Mouse (Mus musculus): ENCODE data around the gene Tbc1d20. TPM values are rescaled to one million over a fixed set of nuclear protein-coding genes. Genes with fewer than 3 reads are reported as not detected.

Gene Tbc1d20
- total and polyA plus RNA-seq, 2 experiments from 2014 or later: 27.2 to 51.8 TPM

DNA sequence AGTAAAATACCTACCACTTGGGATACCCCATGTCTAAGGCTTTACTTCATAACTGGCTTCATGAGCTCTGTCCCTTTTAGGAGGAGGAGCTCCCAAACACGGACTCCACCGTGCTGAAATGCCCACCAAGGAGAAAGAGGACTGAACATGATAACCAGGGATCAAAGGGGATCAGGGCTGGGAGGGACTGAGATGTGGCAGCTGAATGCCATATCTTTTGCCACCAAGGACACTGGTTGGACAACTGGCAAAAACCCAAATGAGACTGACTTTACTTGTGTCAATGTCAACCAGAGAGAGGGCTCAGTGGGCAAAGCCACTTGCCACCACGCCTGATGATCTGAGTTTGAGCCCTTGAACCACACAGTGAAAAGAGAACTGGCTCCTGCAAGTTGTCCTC lies 31.2 kb downstream of the Tbc1d20 start:
- 98% methylated on average over 3 of the region's 3 CpGs for WGBS
- Histone ChIP-seq H3K9me3 (ENCODE audit: low read length) (no peaks in the 10 kb centered on the region), H3K4me2 (ENCODE audit: low read depth) (no peak overlapping the region), H3K27ac (ENCODE audit: low read depth, low read length) (no peak overlapping the region), H3K4me1 (ENCODE audit: insufficient read depth) (no peaks in the 10 kb centered on the region), H3K27me3 (ENCODE audit: insufficient read depth, low read length) (no peaks in the 10 kb centered on the region), H3K9ac (no peak overlapping the region), H3K4me3 (ENCODE audit: low read depth, low read length) (no peak overlapping the region), H3K36me3 (ENCODE audit: insufficient read depth) (peaks cover 73% of the 10 kb centered on the region)
- TF ChIP-seq CTCF (IDR thresholded peaks at IDR 0.05; ENCODE audit: low read depth): no peak
- DNase-seq: no peak
- no peak for ATAC-seq

DNA sequence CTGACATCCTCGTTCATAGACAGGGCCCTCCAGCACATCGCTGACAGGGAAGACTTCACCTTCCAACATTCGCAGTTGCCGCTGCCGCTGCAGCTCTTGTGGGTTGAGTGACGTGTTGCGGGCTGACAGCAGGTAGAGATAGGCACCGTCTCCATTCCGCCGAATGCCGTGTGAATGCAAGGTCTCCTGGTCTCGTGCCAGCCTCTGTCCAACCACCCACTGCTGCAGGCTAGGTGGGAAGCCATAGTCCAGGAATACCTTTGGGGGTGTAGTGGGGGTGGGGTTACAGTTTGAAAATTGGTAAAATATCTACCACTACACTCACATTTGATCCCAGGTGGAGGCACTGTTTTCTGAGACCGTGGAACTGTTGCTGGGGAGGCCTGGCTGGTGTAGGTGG lies 32.5 kb downstream of the Tbc1d20 start:
- 91% methylated on average over 13 of the region's 13 CpGs for WGBS
- Histone ChIP-seq H3K4me2 (ENCODE audit: low read depth) (no peak overlapping the region), H3K4me3 (ENCODE audit: low read depth, low read length) (no peak overlapping the region), H3K36me3 (ENCODE audit: insufficient read depth) (peaks cover 73% of the 10 kb centered on the region), H3K27me3 (ENCODE audit: insufficient read depth, low read length) (no peaks in the 10 kb centered on the region), H3K27ac (ENCODE audit: low read depth, low read length) (no peak overlapping the region), H3K9ac (no peak overlapping the region), H3K4me1 (ENCODE audit: insufficient read depth) (peaks cover 8% of the 10 kb centered on the region), H3K9me3 (ENCODE audit: low read length) (no peaks in the 10 kb centered on the region)
- DNase-seq (no peak), ATAC-seq (no peak)
- TF ChIP-seq CTCF (IDR thresholded peaks at IDR 0.05; ENCODE audit: low read depth): no peak

DNA sequence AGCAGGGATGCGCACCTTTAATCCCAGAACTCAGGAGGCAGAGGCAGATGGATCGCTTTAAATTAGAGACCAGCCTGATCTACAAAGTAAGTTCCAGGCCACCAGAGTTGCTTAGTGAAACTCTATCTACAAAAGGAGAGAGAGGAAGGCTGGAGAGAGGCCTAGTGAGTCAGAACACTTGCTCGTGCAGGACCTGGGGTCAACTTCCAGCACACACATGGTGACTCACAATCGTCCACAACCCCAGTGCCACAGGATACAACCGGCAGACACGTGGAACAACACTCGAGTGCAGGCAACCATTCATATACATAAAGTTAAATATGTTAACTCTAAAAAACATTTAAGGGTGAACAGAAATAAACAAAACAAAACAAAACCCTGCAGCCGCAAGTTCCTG lies 33.0 kb downstream of the Tbc1d20 start:
- Histone ChIP-seq H3K9ac (no peak overlapping the region), H3K27ac (ENCODE audit: low read depth, low read length) (no peak overlapping the region), H3K4me2 (ENCODE audit: low read depth) (no peak overlapping the region), H3K36me3 (ENCODE audit: insufficient read depth) (peaks cover 70% of the 10 kb centered on the region), H3K9me3 (ENCODE audit: low read length) (no peaks in the 10 kb centered on the region), H3K4me3 (ENCODE audit: low read depth, low read length) (no peak overlapping the region), H3K27me3 (ENCODE audit: insufficient read depth, low read length) (no peaks in the 10 kb centered on the region), H3K4me1 (ENCODE audit: insufficient read depth) (peaks cover 11% of the 10 kb centered on the region)
- no peak for DNase-seq
- 91% methylated on average over 8 of the region's 8 CpGs for WGBS
- ATAC-seq: no peak
- TF ChIP-seq CTCF (IDR thresholded peaks at IDR 0.05; ENCODE audit: low read depth): no peak

DNA sequence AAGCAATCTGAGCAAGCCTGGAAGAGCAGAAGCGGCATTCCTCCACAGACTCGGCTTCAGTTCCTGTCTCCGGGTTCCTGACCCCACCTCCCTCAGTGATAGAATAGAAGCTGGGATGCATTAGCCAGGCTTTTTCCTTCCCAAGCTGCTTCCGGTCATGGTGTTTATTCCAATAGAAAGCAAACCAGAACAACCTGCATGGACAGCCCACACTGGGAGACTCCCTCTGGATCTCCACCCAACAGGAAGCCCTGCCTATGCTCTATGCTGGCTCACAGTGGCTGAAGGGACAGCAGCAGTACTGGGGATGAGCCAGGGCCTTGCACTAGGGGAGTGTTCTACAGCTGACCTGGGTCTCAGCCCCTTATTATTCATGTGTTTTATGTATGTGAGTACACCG lies 34.4 kb downstream of the Tbc1d20 start:
- Histone ChIP-seq H3K27ac (ENCODE audit: low read depth, low read length) (no peak overlapping the region), H3K9me3 (ENCODE audit: low read length) (no peaks in the 10 kb centered on the region), H3K9ac (no peak overlapping the region), H3K36me3 (ENCODE audit: insufficient read depth) (peaks cover 56% of the 10 kb centered on the region), H3K4me3 (ENCODE audit: low read depth, low read length) (no peak overlapping the region), H3K4me2 (ENCODE audit: low read depth) (no peak overlapping the region), H3K27me3 (ENCODE audit: insufficient read depth, low read length) (no peaks in the 10 kb centered on the region), H3K4me1 (ENCODE audit: insufficient read depth) (peaks cover 11% of the 10 kb centered on the region)
- 85% methylated on average over 5 of the region's 5 CpGs for WGBS
- no peak for DNase-seq
- ATAC-seq: no peak
- TF ChIP-seq CTCF (IDR thresholded peaks at IDR 0.05; ENCODE audit: low read depth): no peak

DNA sequence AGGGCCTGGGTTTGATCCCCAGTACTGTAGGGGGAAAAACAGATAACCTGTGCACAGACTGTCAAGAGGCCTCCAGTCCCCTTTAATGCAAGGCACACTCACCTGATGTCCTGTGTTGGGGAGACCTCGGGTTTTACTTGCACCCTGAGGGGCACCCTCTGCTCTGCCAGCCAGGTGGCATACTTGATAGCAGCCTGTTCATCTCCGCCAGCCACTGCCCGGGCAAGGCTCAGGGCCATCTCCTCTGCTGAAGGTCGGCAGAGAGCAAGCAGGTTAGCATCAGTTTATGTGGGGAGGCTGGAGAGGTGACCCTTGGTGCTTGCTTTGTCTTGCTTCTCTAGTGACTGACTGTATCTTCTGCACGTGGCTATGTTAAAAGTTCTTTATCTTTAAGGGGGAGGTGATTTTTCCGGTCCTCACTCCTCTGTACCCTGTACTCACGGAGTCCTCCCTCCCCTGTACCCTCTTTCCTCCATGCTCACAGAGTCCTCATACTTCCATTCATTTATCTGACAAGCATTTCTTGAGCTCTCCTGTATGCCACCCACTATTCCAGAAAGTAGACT lies 37.3 kb downstream of the Tbc1d20 start:
- H3K9me3 ChIP-seq (ENCODE audit: low read length): no peaks in the 10 kb centered on the region
- peaks cover 11% of the 10 kb centered on the region for H3K4me1 ChIP-seq (ENCODE audit: insufficient read depth)
- ATAC-seq: no peak
- peak overlapping the region; percentile 85; the same call in 1 of the 2 replicates for H3K4me2 ChIP-seq (ENCODE audit: low read depth)
- H3K27ac ChIP-seq (ENCODE audit: low read depth, low read length): no peak overlapping the region
- peak overlapping the region; percentile 94; the same call in 1 of the 2 replicates for H3K9ac ChIP-seq
- WGBS: 74% methylated on average over 7 of the region's 7 CpGs
- H3K36me3 ChIP-seq (ENCODE audit: insufficient read depth): peaks cover 27% of the 10 kb centered on the region
- peak overlapping the region; percentile 74; the same call in 1 of the 2 replicates for H3K4me3 ChIP-seq (ENCODE audit: low read depth, low read length)
- H3K27me3 ChIP-seq (ENCODE audit: insufficient read depth, low read length): no peaks in the 10 kb centered on the region
- TF ChIP-seq CTCF (IDR thresholded peaks at IDR 0.05; ENCODE audit: low read depth): no peak
- DNase-seq: no peak

DNA sequence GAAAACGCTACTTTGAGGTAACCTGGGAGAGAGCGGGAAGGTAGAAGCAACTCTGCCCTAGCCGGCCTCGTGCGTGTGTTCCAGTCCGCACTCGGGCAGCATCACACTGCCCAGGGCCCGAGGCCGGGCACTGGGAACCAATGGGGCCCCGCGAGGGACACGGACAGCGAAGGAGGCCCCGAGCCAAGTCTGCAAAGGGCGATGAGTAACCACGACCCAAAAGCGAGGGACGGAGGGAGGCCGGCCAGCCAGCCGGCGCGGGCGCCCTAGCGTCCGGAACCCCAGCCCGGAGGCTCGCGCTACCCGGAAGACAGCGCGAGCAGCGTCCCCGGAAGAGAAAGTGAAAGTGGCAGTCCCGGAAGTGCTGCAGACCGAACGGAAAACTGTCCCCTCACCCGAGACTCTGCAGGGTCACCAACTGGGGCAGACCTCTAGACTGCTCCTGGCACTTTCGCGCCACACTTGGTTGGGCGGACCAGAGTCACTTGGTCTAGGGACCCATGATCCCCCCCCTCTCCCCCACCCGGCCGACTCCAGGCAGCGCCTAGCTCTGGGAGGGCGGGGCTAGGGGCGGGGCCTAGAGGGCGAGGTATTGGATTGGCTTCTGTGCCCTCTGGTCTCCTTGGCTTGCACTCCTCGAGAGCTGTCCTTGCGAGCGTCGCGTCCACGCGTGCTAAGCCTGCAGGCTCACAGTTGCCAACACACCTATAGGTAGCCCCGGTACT lies 38.6 kb downstream of the Tbc1d20 start, which contains the start of gene Rbck1:
Rbck1 (minus strand) TSS at position 553 of the 725 bp plus-strand sequence.
- peak; percentile 91 for DNase-seq
- H3K4me1 ChIP-seq (ENCODE audit: insufficient read depth): peaks cover 11% of the 10 kb centered on the region
- H3K9ac ChIP-seq: peak within 1 kb of the TSS; percentile 94
- ATAC-seq: peak; percentile 97
- H3K4me3 ChIP-seq (ENCODE audit: low read depth, low read length): peak within 1 kb of the TSS; percentile 74
- TF ChIP-seq CTCF (IDR thresholded peaks at IDR 0.05; ENCODE audit: low read depth): peak; percentile 24; the same call in 1 of the 2 replicates
- peak within 1 kb of the TSS; percentile 85 for H3K4me2 ChIP-seq (ENCODE audit: low read depth)
- H3K27me3 ChIP-seq (ENCODE audit: insufficient read depth, low read length): no peaks in the 10 kb centered on the region
- H3K36me3 ChIP-seq (ENCODE audit: insufficient read depth): peaks cover 14% of the 10 kb centered on the region
- WGBS: under 1% methylated on average over 53 of the region's 54 CpGs
- H3K9me3 ChIP-seq (ENCODE audit: low read length): no peaks in the 10 kb centered on the region
- H3K27ac ChIP-seq (ENCODE audit: low read depth, low read length): peak within 1 kb of the TSS; percentile 83

DNA sequence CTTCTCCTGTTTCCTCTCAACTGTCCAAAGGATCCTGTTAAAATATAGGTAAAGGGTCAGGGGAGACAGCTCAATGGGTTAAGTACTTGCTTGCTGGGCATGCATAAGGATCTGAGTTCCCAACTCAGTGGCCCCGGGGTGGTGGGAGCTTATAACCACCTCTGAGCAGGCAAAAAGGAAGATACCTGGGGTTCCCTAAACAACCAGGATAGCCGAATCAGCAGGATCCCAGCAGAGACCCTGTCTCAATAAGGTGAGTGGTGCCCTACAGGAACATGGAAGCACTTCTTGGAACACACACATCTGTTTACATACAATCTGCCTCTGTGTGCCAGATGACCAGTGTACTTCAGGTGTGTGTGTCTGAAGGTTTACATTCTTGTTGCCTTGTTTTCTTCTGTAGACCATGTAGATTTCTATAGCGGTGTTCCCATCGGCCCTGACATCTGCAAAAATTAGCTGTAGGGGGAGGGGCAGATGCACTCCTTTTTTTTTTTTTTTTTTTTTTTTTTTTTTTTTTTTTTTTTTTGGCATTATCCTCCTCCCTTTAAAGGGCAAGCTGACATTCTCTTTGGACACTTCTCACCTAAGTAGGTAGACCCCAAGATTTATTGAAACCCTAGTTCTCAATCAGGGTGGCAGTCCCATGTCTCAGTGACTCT lies 39.8 kb downstream of the Tbc1d20 start:
- 80% methylated on average over 4 of the region's 4 CpGs for WGBS
- H3K4me1 ChIP-seq (ENCODE audit: insufficient read depth): peaks cover 11% of the 10 kb centered on the region
- no peaks in the 10 kb centered on the region for H3K27me3 ChIP-seq (ENCODE audit: insufficient read depth, low read length)
- H3K27ac ChIP-seq (ENCODE audit: low read depth, low read length): no peak overlapping the region
- H3K9me3 ChIP-seq (ENCODE audit: low read length): no peaks in the 10 kb centered on the region
- H3K9ac ChIP-seq: no peak overlapping the region
- H3K4me3 ChIP-seq (ENCODE audit: low read depth, low read length): no peak overlapping the region
- no peak for TF ChIP-seq CTCF (IDR thresholded peaks at IDR 0.05; ENCODE audit: low read depth)
- no peak for ATAC-seq
- H3K36me3 ChIP-seq (ENCODE audit: insufficient read depth): peaks cover 8% of the 10 kb centered on the region
- H3K4me2 ChIP-seq (ENCODE audit: low read depth): no peak overlapping the region
- DNase-seq: no peak
